Mouse (Mus musculus): ENCODE results near the gene Abcb9. TPM values are rescaled to one million over a fixed set of nuclear protein-coding genes. Genes with fewer than 3 reads are reported as not detected.

Gene Abcb9
- polyA plus RNA-seq, 1 experiment from 2014 or later: 1.3 TPM

- no peak overlapping the region for H3K9ac ChIP-seq
- WGBS: 69% methylated on average over 2 of the region's 2 CpGs
- H3K27me3 ChIP-seq: no peaks in the 10 kb centered on the region
- H3K36me3 ChIP-seq: no peaks in the 10 kb centered on the region
- no peak overlapping the region for H3K4me2 ChIP-seq (replicated peaks)
- H3K4me3 ChIP-seq: no peak overlapping the region
- ATAC-seq (ENCODE audit: insufficient number of reproducible peaks, insufficient read depth, low FRiP score, low TSS enrichment): no peak
- H3K27ac ChIP-seq: no peak overlapping the region
- no peaks in the 10 kb centered on the region for H3K9me3 ChIP-seq
- peaks cover 53% of the 10 kb centered on the region for H3K4me1 ChIP-seq
These were observed 79.9 kb downstream of the Abcb9 start for GRCm38 (mm10) chr5:124015727-124016126.

- no peak for ATAC-seq (ENCODE audit: insufficient number of reproducible peaks, insufficient read depth, low FRiP score, low TSS enrichment)
- 28% methylated on average over 11 of the region's 11 CpGs for WGBS
- Histone ChIP-seq H3K9ac (no peak overlapping the region), H3K27me3 (no peaks in the 10 kb centered on the region), H3K4me3 (no peak overlapping the region), H3K36me3 (peaks cover 6% of the 10 kb centered on the region), H3K27ac (no peak overlapping the region), H3K9me3 (no peaks in the 10 kb centered on the region), H3K4me2 (replicated peaks) (no peak overlapping the region), H3K4me1 (peaks cover 54% of the 10 kb centered on the region)
These were observed 80.8 kb downstream of the Abcb9 start for GRCm38 (mm10) chr5:124014791-124015251.

- peaks cover 11% of the 10 kb centered on the region for H3K36me3 ChIP-seq
These were observed 81.4 kb downstream of the Abcb9 start for GRCm38 (mm10) chr5:124014180-124014579.

GRCm38 (mm10) chr5:124013747-124014146 lies 81.9 kb downstream of the Abcb9 start:
- Histone ChIP-seq H3K27ac (no peak overlapping the region), H3K4me2 (replicated peaks) (no peak overlapping the region), H3K27me3 (no peaks in the 10 kb centered on the region), H3K4me3 (no peak overlapping the region), H3K36me3 (peaks cover 15% of the 10 kb centered on the region), H3K9ac (no peak overlapping the region), H3K4me1 (peaks cover 52% of the 10 kb centered on the region), H3K9me3 (no peaks in the 10 kb centered on the region)
- no peak for ATAC-seq (ENCODE audit: insufficient number of reproducible peaks, insufficient read depth, low FRiP score, low TSS enrichment)
- WGBS: 80% methylated on average over 16 of the region's 16 CpGs

More at GRCm38 (mm10) chr5:124014180-124014579, 81.4 kb downstream of the Abcb9 start:
- no peak overlapping the region for H3K27ac ChIP-seq
- H3K4me2 ChIP-seq (replicated peaks): no peak overlapping the region
- peaks cover 52% of the 10 kb centered on the region for H3K4me1 ChIP-seq
- H3K9ac ChIP-seq: no peak overlapping the region
- H3K27me3 ChIP-seq: no peaks in the 10 kb centered on the region
- no peak for ATAC-seq (ENCODE audit: insufficient number of reproducible peaks, insufficient read depth, low FRiP score, low TSS enrichment)
- no peaks in the 10 kb centered on the region for H3K9me3 ChIP-seq
- 78% methylated on average over 3 of the region's 3 CpGs for WGBS
- no peak overlapping the region for H3K4me3 ChIP-seq

- Histone ChIP-seq H3K27me3 (no peaks in the 10 kb centered on the region), H3K4me3 (no peak overlapping the region), H3K36me3 (peaks cover 24% of the 10 kb centered on the region), H3K9ac (no peak overlapping the region), H3K9me3 (no peaks in the 10 kb centered on the region), H3K27ac (no peak overlapping the region), H3K4me1 (peaks cover 52% of the 10 kb centered on the region), H3K4me2 (replicated peaks) (no peak overlapping the region)
- no peak for ATAC-seq (ENCODE audit: insufficient number of reproducible peaks, insufficient read depth, low FRiP score, low TSS enrichment)
- WGBS: 82% methylated on average over 10 of the region's 10 CpGs
These were observed 82.7 kb downstream of the Abcb9 start for GRCm38 (mm10) chr5:124012885-124013284.

- H3K4me1 ChIP-seq: peaks cover 46% of the 10 kb centered on the region
- WGBS: 25% methylated on average over 8 of the region's 8 CpGs
- peaks cover 33% of the 10 kb centered on the region for H3K36me3 ChIP-seq
- peak overlapping the region; percentile 83 for H3K27ac ChIP-seq
- no peaks in the 10 kb centered on the region for H3K9me3 ChIP-seq
- H3K9ac ChIP-seq: no peak overlapping the region
- H3K4me3 ChIP-seq: no peak overlapping the region
- ATAC-seq (ENCODE audit: insufficient number of reproducible peaks, insufficient read depth, low FRiP score, low TSS enrichment): no peak
- H3K4me2 ChIP-seq (replicated peaks): peak overlapping the region; percentile 29; the same call in 1 of the 2 replicates
- no peaks in the 10 kb centered on the region for H3K27me3 ChIP-seq
These were observed 83.7 kb downstream of the Abcb9 start for GRCm38 (mm10) chr5:124011927-124012326.

Other genes with a start within 250 kb of the Abcb9 start
- gene Hcar2, start 230.3 kb downstream of the Abcb9 start, polyA plus RNA-seq (2016; fragmentation: Nextera tagmentation; extraction: Ambion mirVana): 0.11 and 0.19 TPM in 2 replicates
- gene Hcar1, start 215.8 kb downstream of the Abcb9 start, polyA plus RNA-seq (2016; fragmentation: Nextera tagmentation; extraction: Ambion mirVana): 0.24 and 0.26 TPM in 2 replicates
- gene Denr, start 188.6 kb downstream of the Abcb9 start, polyA plus RNA-seq (2016; fragmentation: Nextera tagmentation; extraction: Ambion mirVana): 162 and 169 TPM in 2 replicates
- gene Gm43518, start 168.4 kb downstream of the Abcb9 start, polyA plus RNA-seq (2016; fragmentation: Nextera tagmentation; extraction: Ambion mirVana): 2.8 and 5.4 TPM in 2 replicates
- gene Ccdc62, start 165.1 kb downstream of the Abcb9 start, polyA plus RNA-seq (2016; fragmentation: Nextera tagmentation; extraction: Ambion mirVana): 7.1 and 7.8 TPM in 2 replicates
- 10.0 and 11.4 TPM in 2 replicates for gene Hip1r, start 122.2 kb downstream of the Abcb9 start, polyA plus RNA-seq (2016; fragmentation: Nextera tagmentation; extraction: Ambion mirVana)
- 42.5 and 42.8 TPM in 2 replicates for gene Vps37b, start 63.5 kb downstream of the Abcb9 start, polyA plus RNA-seq (2016; fragmentation: Nextera tagmentation; extraction: Ambion mirVana)
- gene Ogfod2, start 16.5 kb upstream of the Abcb9 start, polyA plus RNA-seq (2016; fragmentation: Nextera tagmentation; extraction: Ambion mirVana): 19.2 and 21.0 TPM in 2 replicates
- gene Arl6ip4, start 20.3 kb upstream of the Abcb9 start, polyA plus RNA-seq (2016; fragmentation: Nextera tagmentation; extraction: Ambion mirVana): 113 and 122 TPM in 2 replicates
- gene Pitpnm2, start 154.0 kb upstream of the Abcb9 start, polyA plus RNA-seq (2016; fragmentation: Nextera tagmentation; extraction: Ambion mirVana): 4.4 and 4.8 TPM in 2 replicates
- gene Mphosph9, start 232.2 kb upstream of the Abcb9 start, polyA plus RNA-seq (2016; fragmentation: Nextera tagmentation; extraction: Ambion mirVana): 15.3 and 17.0 TPM in 2 replicates
- gene 2810006K23Rik, start 232.3 kb upstream of the Abcb9 start, polyA plus RNA-seq (2016; fragmentation: Nextera tagmentation; extraction: Ambion mirVana): 17.2 and 18.1 TPM in 2 replicates